Mouse (Mus musculus): ENCODE results near the gene G0s2.
A peak's percentile ranks its signal among the peaks of the same experiment; 100 is the strongest.

G0s2 gene

GRCm38 (mm10) chr1:193272916-193273601, at the start of gene G0s2:
Gene G0s2 (minus strand): TSS chr1:193273217.
- DNase-seq (ENCODE audit: inconsistent ontology term), result peak; percentile 38

DNA sequence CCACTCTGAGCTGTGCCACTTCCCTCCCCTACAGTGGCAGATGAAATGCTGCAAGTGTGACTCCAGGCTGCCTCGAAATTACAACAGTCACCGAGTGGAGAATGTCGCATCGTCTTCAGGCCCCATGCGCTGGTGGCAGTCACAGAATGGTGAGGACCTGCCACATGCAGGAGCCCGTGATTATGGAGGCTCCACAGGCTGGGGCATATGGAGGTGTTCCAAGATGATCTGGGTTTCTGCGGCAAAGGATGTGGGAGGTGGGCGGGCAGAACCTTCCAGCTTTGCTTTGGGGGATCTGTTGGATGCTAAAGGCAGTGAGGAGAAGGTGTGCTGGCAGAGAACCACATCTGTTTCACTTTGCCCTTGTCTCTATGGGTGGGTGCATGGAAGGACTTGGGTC, 47.4 kb upstream of the G0s2 start:
- DNase-seq (ENCODE audit: inconsistent ontology term), result no peak

GRCm38 (mm10) chr1:193319721-193320120, 46.7 kb upstream of the G0s2 start:
- DNase-seq (ENCODE audit: inconsistent ontology term), result no peak

GRCm38 (mm10) chr1:193317159-193317559, 44.1 kb upstream of the G0s2 start:
- peak; percentile 82 for DNase-seq (ENCODE audit: inconsistent ontology term)

GRCm38 (mm10) chr1:193316358-193316750, 43.3 kb upstream of the G0s2 start:
- DNase-seq (ENCODE audit: inconsistent ontology term), result no peak

GRCm38 (mm10) chr1:193315705-193316357, 42.8 kb upstream of the G0s2 start:
- DNase-seq (ENCODE audit: inconsistent ontology term), result peak; percentile 80

DNA sequence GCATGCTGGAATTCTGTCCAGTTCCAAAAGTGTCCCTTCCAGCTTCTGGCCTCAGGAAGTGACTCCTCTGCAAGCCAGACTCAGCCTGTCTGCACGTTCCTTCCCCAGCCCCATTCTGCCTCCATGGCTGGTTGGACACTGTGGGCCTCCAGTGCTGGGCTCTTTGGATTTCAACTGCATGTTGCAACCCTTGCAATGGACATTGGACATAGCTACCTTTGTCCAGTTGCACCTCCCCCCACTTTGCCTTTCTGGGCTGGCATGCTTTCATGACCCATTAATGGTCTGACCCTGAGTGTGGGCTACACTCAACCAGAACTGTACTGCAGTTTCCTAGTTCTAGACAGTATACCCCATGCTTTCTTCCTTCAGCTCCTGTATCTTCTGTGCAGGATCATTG, 38.6 kb upstream of the G0s2 start:
- no peak for DNase-seq (ENCODE audit: inconsistent ontology term)

GRCm38 (mm10) chr1:193310519-193311085, 37.6 kb upstream of the G0s2 start:
- DNase-seq (ENCODE audit: inconsistent ontology term), result no peak

- DNase-seq (ENCODE audit: inconsistent ontology term), result no peak
Observed at GRCm38 (mm10) chr1:193309785-193310518, 36.9 kb upstream of the G0s2 start.

DNA sequence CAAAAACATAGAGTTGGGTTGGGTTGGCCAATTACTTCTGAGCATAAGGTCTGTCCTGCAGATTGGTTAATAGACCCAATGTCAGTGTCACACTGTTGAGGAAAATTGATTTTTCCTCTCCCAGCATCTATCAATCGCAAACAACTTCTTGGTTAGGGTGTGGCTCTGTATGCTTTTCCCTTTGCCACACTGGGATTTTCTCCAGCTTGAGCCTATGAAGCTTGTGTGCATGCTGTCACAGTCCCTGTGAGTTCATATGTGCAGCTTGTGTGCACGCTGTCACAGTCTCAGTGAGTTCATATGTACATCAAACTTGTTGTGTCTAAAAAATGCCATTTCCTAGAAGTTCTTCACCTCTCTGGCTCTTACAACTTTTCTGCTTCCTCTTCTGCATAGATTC, 33.8 kb upstream of the G0s2 start:
- no peak for DNase-seq (ENCODE audit: inconsistent ontology term)

- DNase-seq (ENCODE audit: inconsistent ontology term), result no peak
Observed at GRCm38 (mm10) chr1:193305386-193305785, 32.4 kb upstream of the G0s2 start.

- DNase-seq (ENCODE audit: inconsistent ontology term), result no peak
Observed at GRCm38 (mm10) chr1:193303096-193303495, 30.1 kb upstream of the G0s2 start.

GRCm38 (mm10) chr1:193302093-193302405, 29.0 kb upstream of the G0s2 start:
- no peak for DNase-seq (ENCODE audit: inconsistent ontology term)

- no peak for DNase-seq (ENCODE audit: inconsistent ontology term)
Observed at GRCm38 (mm10) chr1:193301216-193302092, 28.4 kb upstream of the G0s2 start.

DNA sequence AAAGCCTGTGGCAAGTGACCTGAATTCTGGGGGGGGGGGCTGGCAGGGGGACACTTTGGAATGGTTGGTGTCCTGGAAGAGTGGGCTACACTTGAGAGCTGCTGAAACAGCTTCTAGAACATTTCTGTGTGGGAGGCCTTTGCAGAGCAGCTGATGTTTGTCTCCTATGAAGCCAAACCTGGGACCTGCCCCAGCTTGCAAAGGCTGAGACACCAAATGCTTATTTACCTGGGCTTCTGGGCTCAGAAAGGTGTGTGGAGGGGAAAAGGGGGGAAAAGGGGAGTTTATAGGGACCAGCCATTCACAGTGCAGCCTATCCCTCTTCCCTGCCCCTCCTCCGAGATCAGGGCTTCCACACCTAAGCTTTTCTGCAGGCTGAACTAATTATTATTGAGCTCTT, 27.0 kb upstream of the G0s2 start:
- DNase-seq (ENCODE audit: inconsistent ontology term), result no peak

GRCm38 (mm10) chr1:193298141-193298765, 25.2 kb upstream of the G0s2 start:
- DNase-seq (ENCODE audit: inconsistent ontology term), result peak; percentile 61

DNA sequence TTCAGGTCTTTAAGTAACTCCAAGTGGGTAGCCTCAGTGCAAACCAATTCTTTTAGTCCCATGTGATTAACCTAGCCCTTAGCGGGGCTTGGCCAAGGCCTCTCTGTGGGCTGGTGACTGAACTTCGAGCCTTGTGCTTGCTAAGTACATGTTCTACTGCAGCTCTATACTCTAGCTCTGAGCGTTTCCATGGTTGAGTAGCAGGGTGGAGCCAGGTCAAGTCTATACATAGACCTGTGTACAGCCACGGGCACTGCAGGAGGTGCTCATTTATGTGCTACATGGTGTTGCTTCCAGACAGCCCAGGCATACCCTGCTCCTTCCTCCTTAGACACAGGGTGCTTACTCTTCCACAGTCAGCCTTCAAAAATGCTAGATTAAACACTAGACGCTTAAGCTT, 22.9 kb upstream of the G0s2 start:
- no peak for DNase-seq (ENCODE audit: inconsistent ontology term)

DNA sequence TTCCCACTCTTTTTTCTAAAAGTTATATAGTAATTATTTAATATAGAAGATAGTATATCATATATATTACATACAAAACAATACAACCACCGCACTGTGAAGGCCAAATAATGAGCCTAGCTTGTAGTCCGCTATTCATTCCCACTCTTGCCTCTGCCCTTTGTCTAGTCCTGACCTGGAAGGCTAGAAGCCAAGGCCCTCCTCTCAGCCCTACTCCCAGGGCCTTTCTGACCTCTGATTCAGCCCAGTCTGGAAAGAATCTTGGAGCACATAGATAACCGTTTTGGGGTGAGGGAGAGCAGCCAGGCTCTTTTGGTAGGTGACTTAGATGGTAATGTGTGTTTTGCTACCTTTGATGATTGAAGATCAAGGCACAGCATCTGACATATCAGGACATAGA, 20.9 kb upstream of the G0s2 start:
- no peak for DNase-seq (ENCODE audit: inconsistent ontology term)

DNA sequence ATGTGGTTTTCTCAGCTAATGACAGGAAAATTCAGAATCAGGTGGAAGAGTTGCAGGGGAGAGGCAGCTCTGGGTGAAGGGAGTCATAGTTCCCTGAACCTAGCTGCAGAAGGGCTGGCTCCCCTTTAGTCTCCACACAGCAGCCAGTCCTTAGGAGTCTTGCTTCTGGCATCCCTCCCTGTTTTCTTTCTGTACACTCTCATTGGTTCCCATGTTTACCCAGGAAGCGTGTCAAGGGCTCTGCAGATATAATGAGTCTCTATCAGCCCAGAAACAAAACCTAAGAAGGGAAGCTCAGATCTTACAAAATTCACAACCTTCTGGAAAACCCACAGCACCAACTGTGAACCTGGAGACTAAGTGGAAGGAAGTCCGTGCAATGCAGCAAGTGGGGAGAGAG, 20.0 kb upstream of the G0s2 start:
- DNase-seq (ENCODE audit: inconsistent ontology term), result no peak

DNA sequence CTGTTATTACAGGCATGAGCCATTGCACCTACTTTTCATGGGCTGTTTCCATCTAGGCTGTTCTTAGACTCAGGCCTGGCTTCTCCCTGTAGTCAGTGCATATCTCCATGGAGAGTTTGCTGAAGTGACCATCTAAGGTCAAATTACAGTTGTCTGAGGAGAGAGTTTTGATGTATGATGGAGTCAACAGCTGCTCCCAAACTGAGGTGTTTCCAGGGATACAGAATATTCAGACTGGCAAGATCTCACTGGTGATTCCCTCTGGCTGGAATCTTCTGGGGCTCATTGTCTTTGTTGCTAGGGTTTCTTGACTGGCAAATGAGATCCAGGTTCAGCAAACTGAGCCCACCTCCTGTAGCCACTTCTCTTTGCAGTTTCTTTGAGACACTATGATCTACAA, 17.7 kb upstream of the G0s2 start:
- DNase-seq (ENCODE audit: inconsistent ontology term), result no peak

DNA sequence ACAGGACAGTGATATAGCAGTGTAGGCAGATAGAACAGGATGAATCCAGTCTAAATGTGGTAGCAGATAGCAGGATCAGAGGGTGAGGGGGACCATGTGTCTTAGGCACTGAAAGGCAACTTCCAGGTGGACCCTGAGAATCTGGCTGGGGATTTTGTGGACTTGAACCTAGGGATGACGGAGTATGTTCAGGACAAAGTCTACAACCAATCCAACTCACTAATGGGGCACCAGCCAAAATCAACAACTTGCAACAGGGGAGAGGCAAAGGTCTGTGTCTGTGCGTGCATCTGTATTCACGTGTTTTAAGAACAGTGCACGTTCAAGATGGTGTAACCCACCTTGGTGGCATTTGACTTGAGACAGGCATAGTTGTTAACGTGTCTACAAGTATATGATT, 16.9 kb upstream of the G0s2 start:
- DNase-seq (ENCODE audit: inconsistent ontology term), result no peak
